Mouse (Mus musculus) thymus, adult 2 months (tissue): ENCODE measurements at regions not wholly inside any gene's neighbourhood (a gene's known extent, or its start where the extent isn't known, plus 50 kb on each side); places are given as distances from the start of the nearest gene placed in this dataset.

Source experiments
- CTCF ChIP-seq: fragments of 200-500 bp; IDR thresholded peaks from 2 replicates; pipeline ENCODE4 v1.5.1; 2012; ENCODE audit warnings: mild to moderate bottlenecking, control low read depth, low read length, moderate library complexity, borderline replicate concordance; ENCODE audit not compliant: control insufficient read depth, poor library complexity, insufficient read depth; ENCODE audit errors: extremely low read depth
- POLR2A ChIP-seq: fragments of 200-500 bp; IDR thresholded peaks from 2 replicates; pipeline ENCODE4 v1.6.1; 2012; ENCODE audit warnings: mild to moderate bottlenecking, low read length, control low read depth, moderate library complexity; ENCODE audit not compliant: control insufficient read depth, poor library complexity, insufficient read depth; ENCODE audit errors: extremely low read depth

DNA sequence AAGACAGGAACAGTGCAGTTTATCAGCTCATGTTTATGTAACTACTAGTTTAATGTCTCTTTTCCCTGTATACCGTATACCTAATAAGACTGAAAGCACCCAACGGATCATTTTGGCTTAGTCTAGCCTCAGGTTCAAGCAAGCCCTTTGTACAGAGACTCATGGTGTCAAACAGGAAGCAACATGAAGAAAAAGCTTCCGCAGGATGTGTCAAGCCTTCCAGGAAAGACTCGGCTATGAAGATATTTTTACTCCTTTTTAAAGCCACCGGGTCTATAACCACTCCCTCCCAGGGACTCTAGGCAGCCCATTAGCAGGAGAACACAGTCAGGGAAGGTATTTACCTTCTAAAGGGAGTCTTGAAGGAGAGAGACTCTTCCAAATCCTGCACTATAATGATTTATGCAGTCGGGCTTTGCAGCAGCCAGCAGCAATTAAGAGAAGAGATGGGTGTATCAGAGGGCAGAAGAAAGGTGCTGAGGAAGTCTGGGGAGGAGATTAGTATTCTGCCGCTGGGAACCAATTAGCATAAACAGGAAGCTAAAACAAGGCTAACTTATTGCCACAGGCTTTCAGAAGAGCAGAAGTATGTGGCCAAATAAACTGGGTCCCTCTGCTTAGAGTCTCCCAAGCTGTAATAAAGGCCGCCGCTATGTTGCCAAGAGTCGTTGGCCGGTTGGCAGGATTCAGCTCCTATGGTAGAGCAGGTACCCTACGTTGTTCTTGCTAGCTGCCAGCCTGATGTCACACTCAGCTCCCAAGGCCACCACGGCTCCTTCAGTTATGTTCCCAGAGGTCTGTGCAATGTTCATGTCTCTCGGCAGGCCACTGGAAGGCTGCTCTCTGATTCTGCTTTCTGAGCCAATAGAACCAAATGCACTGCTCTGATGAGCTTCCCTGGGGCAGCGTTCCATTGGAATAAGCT lies 98.7 kb downstream of the Tsen15 start:
- TF ChIP-seq POLR2A, result no peak
- no peak for TF ChIP-seq CTCF
